Mouse (Mus musculus) embryonic facial prominence, embryonic 15.5 days (tissue): Measurements from ENCODE around the gene Adamts7. TPM values are rescaled to one million over a fixed set of nuclear protein-coding genes. Genes with fewer than 3 reads are reported as not detected.
A peak's percentile ranks its signal among the peaks of the same experiment; 100 is the strongest.

Source experiments
- ATAC-seq: fragments of 200-750 bp; cut with Nextera tagmentation; 2 replicates; pipeline ENCODE4 v1.8.0; 2017; ENCODE audit warnings: low read depth, moderate TSS enrichment; ENCODE audit not compliant: insufficient number of reproducible peaks, low FRiP score, low TSS enrichment
- H3K27ac ChIP-seq: fragments of 300-500 bp; sonication (generic); replicated peaks from 2 replicates; pipeline ENCODE4 v1.5.1; 2015; ENCODE audit warnings: mild to moderate bottlenecking, inconsistent platforms
- H3K27me3 ChIP-seq: fragments of 300-500 bp; sonication (generic); 2 replicates; pipeline ENCODE4 v1.6.1; 2015; ENCODE audit warnings: inconsistent platforms
- H3K36me3 ChIP-seq: fragments of 300-500 bp; sonication (generic); 2 replicates; pipeline ENCODE4 v1.6.1; 2015; ENCODE audit warnings: mild to moderate bottlenecking, inconsistent platforms
- H3K4me1 ChIP-seq: fragments of 300-500 bp; sonication (generic); 2 replicates; pipeline ENCODE4 v1.6.1; 2015; ENCODE audit warnings: inconsistent platforms
- H3K4me2 ChIP-seq: fragments of 300-500 bp; sonication (generic); replicated peaks from 2 replicates; pipeline ENCODE4 v1.6.1; 2015; ENCODE audit warnings: mild to moderate bottlenecking, inconsistent platforms
- H3K4me3 ChIP-seq: fragments of 300-500 bp; sonication (generic); replicated peaks from 2 replicates; pipeline ENCODE4 v1.5.1; 2015; ENCODE audit warnings: mild to moderate bottlenecking, inconsistent platforms
- H3K9ac ChIP-seq: fragments of 300-500 bp; sonication (generic); 2 replicates; pipeline ENCODE4 v1.6.1; 2015; ENCODE audit warnings: inconsistent platforms
- H3K9me3 ChIP-seq: fragments of 300-500 bp; sonication (generic); replicated peaks from 2 replicates; pipeline ENCODE4 v1.6.1; 2016; ENCODE audit warnings: inconsistent platforms
- WGBS: fragments of 180-500 bp; shearing (Covaris S2); methylation state at CpG from one replicate; pipeline ENCODE4 v1.1.7; 2015; 5-methylcytosine and 5-hydroxymethylcytosine counted together
- polyA plus RNA-seq: library from polyadenylated mRNA; unstranded; fragments of >200 nt; fragmentation: Nextera tagmentation; extraction: Ambion mirVana; gene quantifications from 2 replicates; pipeline ENCODE4 v1.2.1, GENCODE M21; 2015

Adamts7 gene
- polyA plus RNA-seq, 1 experiment from 2014 or later, result 14.7 TPM

GRCm38 (mm10) chr9:90181656-90182388, 19.0 kb downstream of the Adamts7 start:
- Histone ChIP-seq H3K4me1 (peaks cover 12% of the 10 kb centered on the region), H3K4me2 (no peak overlapping the region), H3K9ac (no peak overlapping the region), H3K36me3 (peaks cover 20% of the 10 kb centered on the region; the same call in 1 of the 2 replicates), H3K27ac (0 out of 2 replicates have a peak overlapping the region, but pooled peaks have one; percentile 45), H3K27me3 (no peaks in the 10 kb centered on the region), H3K4me3 (no peak overlapping the region), H3K9me3 (no peaks in the 10 kb centered on the region)
- no peak for ATAC-seq
- WGBS, result 77% methylated on average over 6 of the region's 6 CpGs

GRCm38 (mm10) chr9:90182636-90183421, 20.0 kb downstream of the Adamts7 start:
- Histone ChIP-seq H3K9me3 (no peaks in the 10 kb centered on the region), H3K4me2 (no peak overlapping the region), H3K27ac (0 out of 2 replicates have a peak overlapping the region, but pooled peaks have one; percentile 45), H3K36me3 (peaks cover 22% of the 10 kb centered on the region; the same call in 1 of the 2 replicates), H3K9ac (no peak overlapping the region), H3K27me3 (no peaks in the 10 kb centered on the region), H3K4me1 (peaks cover 12% of the 10 kb centered on the region), H3K4me3 (no peak overlapping the region)
- ATAC-seq, result peak; percentile 44; the same call in 1 of the 2 replicates
- 63% methylated on average over 18 of the region's 18 CpGs for WGBS

- H3K9me3 ChIP-seq, result no peaks in the 10 kb centered on the region
- H3K36me3 ChIP-seq, result peaks cover 22% of the 10 kb centered on the region; the same call in 1 of the 2 replicates
- no peak overlapping the region for H3K4me2 ChIP-seq
- H3K27me3 ChIP-seq, result no peaks in the 10 kb centered on the region
- H3K9ac ChIP-seq, result no peak overlapping the region
- no peak overlapping the region for H3K27ac ChIP-seq
- 71% methylated on average over 3 of the region's 3 CpGs for WGBS
- peaks cover 12% of the 10 kb centered on the region for H3K4me1 ChIP-seq
- no peak overlapping the region for H3K4me3 ChIP-seq
- no peak for ATAC-seq
Measured at GRCm38 (mm10) chr9:90183550-90183949, 20.7 kb downstream of the Adamts7 start.

- Histone ChIP-seq H3K36me3 (peaks cover 22% of the 10 kb centered on the region; the same call in 1 of the 2 replicates), H3K9ac (no peak overlapping the region), H3K27ac (no peak overlapping the region), H3K27me3 (no peaks in the 10 kb centered on the region), H3K4me1 (peaks cover 12% of the 10 kb centered on the region), H3K9me3 (no peaks in the 10 kb centered on the region), H3K4me3 (no peak overlapping the region), H3K4me2 (no peak overlapping the region)
- WGBS, result 58% methylated on average over 8 of the region's 8 CpGs
- peak; percentile 41; the same call in 1 of the 2 replicates for ATAC-seq
Measured at GRCm38 (mm10) chr9:90184116-90184515, 21.2 kb downstream of the Adamts7 start.

GRCm38 (mm10) chr9:90185356-90185910, 22.6 kb downstream of the Adamts7 start:
- Histone ChIP-seq H3K9ac (no peak overlapping the region), H3K9me3 (no peaks in the 10 kb centered on the region), H3K4me1 (peaks cover 12% of the 10 kb centered on the region), H3K27ac (no peak overlapping the region), H3K27me3 (no peaks in the 10 kb centered on the region), H3K36me3 (peaks cover 10% of the 10 kb centered on the region; the same call in 1 of the 2 replicates), H3K4me3 (no peak overlapping the region), H3K4me2 (no peak overlapping the region)
- no peak for ATAC-seq
- 79% methylated on average over 8 of the region's 8 CpGs for WGBS

GRCm38 (mm10) chr9:90188893-90189292, 26.0 kb downstream of the Adamts7 start:
- WGBS, result 95% methylated on average over 4 of the region's 4 CpGs
- Histone ChIP-seq H3K4me2 (no peak overlapping the region), H3K27ac (no peak overlapping the region), H3K9ac (no peak overlapping the region), H3K4me1 (peaks cover 5% of the 10 kb centered on the region; the same call in 1 of the 2 replicates), H3K27me3 (no peaks in the 10 kb centered on the region), H3K36me3 (peaks cover 25% of the 10 kb centered on the region; the same call in 1 of the 2 replicates), H3K9me3 (no peaks in the 10 kb centered on the region), H3K4me3 (no peak overlapping the region)
- no peak for ATAC-seq

- Histone ChIP-seq H3K4me3 (no peak overlapping the region), H3K27ac (no peak overlapping the region), H3K9me3 (no peaks in the 10 kb centered on the region), H3K4me1 (no peaks in the 10 kb centered on the region), H3K9ac (no peak overlapping the region), H3K36me3 (peaks cover 25% of the 10 kb centered on the region; the same call in 1 of the 2 replicates), H3K27me3 (no peaks in the 10 kb centered on the region), H3K4me2 (no peak overlapping the region)
- ATAC-seq, result no peak
- WGBS, result 79% methylated on average over 5 of the region's 5 CpGs
Measured at GRCm38 (mm10) chr9:90189391-90189790, 26.5 kb downstream of the Adamts7 start.

- no peak overlapping the region for H3K4me2 ChIP-seq
- no peak overlapping the region for H3K4me3 ChIP-seq
- peaks cover 15% of the 10 kb centered on the region for H3K36me3 ChIP-seq
- H3K9ac ChIP-seq, result no peak overlapping the region
- H3K27ac ChIP-seq, result no peak overlapping the region
- no peaks in the 10 kb centered on the region for H3K27me3 ChIP-seq
- H3K4me1 ChIP-seq, result peaks cover 9% of the 10 kb centered on the region; the same call in 1 of the 2 replicates
- no peak for ATAC-seq
- no peaks in the 10 kb centered on the region for H3K9me3 ChIP-seq
- WGBS, result 77% methylated on average over 10 of the region's 10 CpGs
Measured at GRCm38 (mm10) chr9:90195000-90195399, 32.1 kb downstream of the Adamts7 start.

GRCm38 (mm10) chr9:90196262-90196661, 33.4 kb downstream of the Adamts7 start:
- no peak overlapping the region for H3K9ac ChIP-seq
- ATAC-seq, result no peak
- H3K27me3 ChIP-seq, result no peaks in the 10 kb centered on the region
- WGBS, result 85% methylated on average over 7 of the region's 7 CpGs
- peaks cover 15% of the 10 kb centered on the region for H3K36me3 ChIP-seq
- H3K4me3 ChIP-seq, result no peak overlapping the region
- no peak overlapping the region for H3K27ac ChIP-seq
- H3K4me2 ChIP-seq, result no peak overlapping the region
- peaks cover 10% of the 10 kb centered on the region; the same call in 1 of the 2 replicates for H3K4me1 ChIP-seq
- H3K9me3 ChIP-seq, result no peaks in the 10 kb centered on the region

GRCm38 (mm10) chr9:90197116-90197665, 34.3 kb downstream of the Adamts7 start:
- Histone ChIP-seq H3K9ac (no peak overlapping the region), H3K4me3 (no peak overlapping the region), H3K4me2 (no peak overlapping the region), H3K36me3 (peaks cover 14% of the 10 kb centered on the region), H3K27me3 (no peaks in the 10 kb centered on the region), H3K4me1 (peaks cover 14% of the 10 kb centered on the region; the same call in 1 of the 2 replicates), H3K27ac (no peak overlapping the region), H3K9me3 (no peaks in the 10 kb centered on the region)
- ATAC-seq, result no peak
- WGBS, result 79% methylated on average over 7 of the region's 7 CpGs
